Mouse (Mus musculus): Measurements from ENCODE around the gene Rad23a. TPM values are rescaled to one million over a fixed set of nuclear protein-coding genes. Genes with fewer than 3 reads are reported as not detected.
"Not testable (repeated sequence)": the region's sequence is repeated elsewhere in the genome, so short reads cannot be mapped to it uniquely, and the experiment has no call there.

Rad23a gene
- polyA plus RNA-seq, 1 experiment from 2014 or later: 108 TPM

DNA sequence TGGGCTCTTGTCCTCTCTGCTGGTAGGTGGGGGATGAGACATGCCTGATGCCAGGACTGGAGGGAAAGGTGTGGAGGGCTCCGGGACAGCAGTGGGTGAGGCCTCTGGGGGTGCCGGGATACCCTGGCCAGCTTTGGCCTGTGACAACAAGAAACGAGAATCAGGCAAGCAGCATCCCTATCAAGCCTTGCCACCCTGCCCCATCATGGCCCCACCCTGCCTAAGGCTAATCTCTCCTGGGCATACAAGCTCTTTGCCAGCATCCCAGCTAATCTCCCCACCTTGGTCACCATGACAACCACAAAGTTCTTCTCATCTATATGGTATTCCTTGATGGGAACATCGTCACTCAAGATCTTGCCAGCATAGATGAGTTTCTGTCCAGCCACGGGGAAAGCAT lies 2.0 kb downstream of the Rad23a start:
- no peak for ATAC-seq (ENCODE audit: extremely low read depth, insufficient number of reproducible peaks, low FRiP score, low TSS enrichment)
- Histone ChIP-seq H3K27ac (replicated peaks) (no peak overlapping the region), H3K4me2 (peak overlapping the region; percentile 79; the same call in 1 of the 2 replicates), H3K9me3 (no peaks in the 10 kb centered on the region), H3K9ac (no peak overlapping the region), H3K36me3 (peaks cover 83% of the 10 kb centered on the region), H3K4me3 (peak overlapping the region; percentile 87; the same call in 1 of the 2 replicates), H3K27me3 (replicated peaks) (no peaks in the 10 kb centered on the region), H3K4me1 (peaks cover 66% of the 10 kb centered on the region)
- WGBS: 75% methylated on average over 5 of the region's 5 CpGs

GRCm38 (mm10) chr8:84837912-84838470 lies 2.5 kb downstream of the Rad23a start:
- no peak overlapping the region for H3K27ac ChIP-seq (replicated peaks)
- H3K9ac ChIP-seq: peak overlapping the region; percentile 56; the same call in 1 of the 2 replicates
- peak overlapping the region; percentile 79 for H3K4me2 ChIP-seq
- peaks cover 79% of the 10 kb centered on the region for H3K36me3 ChIP-seq
- WGBS: 82% methylated on average over 15 of the region's 15 CpGs
- H3K27me3 ChIP-seq (replicated peaks): no peaks in the 10 kb centered on the region
- H3K4me1 ChIP-seq: peaks cover 67% of the 10 kb centered on the region
- ATAC-seq (ENCODE audit: extremely low read depth, insufficient number of reproducible peaks, low FRiP score, low TSS enrichment): no peak
- no peaks in the 10 kb centered on the region for H3K9me3 ChIP-seq
- H3K4me3 ChIP-seq: peak overlapping the region; percentile 32

DNA sequence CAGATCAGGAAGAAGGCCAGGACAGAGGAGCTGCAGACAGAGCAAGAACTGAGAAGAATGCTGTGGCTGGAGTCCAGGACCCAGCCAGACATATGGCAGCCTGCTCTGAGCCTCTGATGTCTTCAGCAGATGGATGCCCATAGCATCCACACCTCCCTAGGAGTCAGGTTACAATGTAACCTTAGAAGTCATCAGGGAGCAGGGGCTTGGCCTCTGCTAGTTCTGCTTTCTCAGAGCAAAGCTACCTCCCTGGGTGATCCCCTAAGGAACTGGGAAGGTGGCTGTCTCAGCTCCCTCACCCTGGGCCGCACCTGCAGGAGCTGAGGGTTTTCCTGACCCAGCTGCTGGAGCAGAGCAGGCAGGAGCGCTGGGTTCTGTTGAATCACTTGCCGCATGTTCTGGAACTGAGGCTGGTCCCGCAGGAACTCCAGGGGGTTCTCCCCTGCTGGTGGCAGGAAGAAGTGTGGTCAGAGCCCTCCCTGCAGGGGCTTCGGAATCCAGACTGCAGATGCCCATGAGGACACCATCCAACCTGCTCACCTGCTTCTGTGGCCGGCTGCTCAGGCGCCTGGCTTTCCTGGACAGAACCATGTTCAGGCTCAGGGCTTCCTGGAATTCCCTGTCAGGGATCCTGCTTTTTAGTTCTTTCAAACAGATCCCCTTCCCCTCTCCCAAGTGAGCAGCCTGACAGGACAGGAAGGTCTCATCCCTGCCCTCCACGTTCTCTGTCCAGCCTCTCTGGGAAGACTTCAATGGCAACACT lies 3.1 kb downstream of the Rad23a start:
- Histone ChIP-seq H3K36me3 (peaks cover 72% of the 10 kb centered on the region), H3K27me3 (replicated peaks) (no peaks in the 10 kb centered on the region), H3K9ac (peak overlapping the region; percentile 56; the same call in 1 of the 2 replicates), H3K4me3 (peak overlapping the region; percentile 32), H3K9me3 (no peaks in the 10 kb centered on the region), H3K27ac (replicated peaks) (0 out of 2 replicates have a peak overlapping the region, but pooled peaks have one; percentile 12), H3K4me1 (peaks cover 67% of the 10 kb centered on the region), H3K4me2 (peak overlapping the region; percentile 79)
- ATAC-seq (ENCODE audit: extremely low read depth, insufficient number of reproducible peaks, low FRiP score, low TSS enrichment): no peak
- WGBS: 58% methylated on average over 8 of the region's 8 CpGs

- Histone ChIP-seq H3K4me1 (peaks cover 63% of the 10 kb centered on the region), H3K9me3 (no peaks in the 10 kb centered on the region), H3K4me3 (no peak overlapping the region), H3K36me3 (peaks cover 59% of the 10 kb centered on the region), H3K27me3 (replicated peaks) (no peaks in the 10 kb centered on the region), H3K27ac (replicated peaks) (peak overlapping the region; percentile 58), H3K9ac (peak overlapping the region; percentile 44; the same call in 1 of the 2 replicates), H3K4me2 (peak overlapping the region; percentile 3; the same call in 1 of the 2 replicates)
- ATAC-seq (ENCODE audit: extremely low read depth, insufficient number of reproducible peaks, low FRiP score, low TSS enrichment): no peak
- 53% methylated on average over 10 of the region's 10 CpGs for WGBS
These were observed 5.3 kb downstream of the Rad23a start for GRCm38 (mm10) chr8:84834866-84835855.

DNA sequence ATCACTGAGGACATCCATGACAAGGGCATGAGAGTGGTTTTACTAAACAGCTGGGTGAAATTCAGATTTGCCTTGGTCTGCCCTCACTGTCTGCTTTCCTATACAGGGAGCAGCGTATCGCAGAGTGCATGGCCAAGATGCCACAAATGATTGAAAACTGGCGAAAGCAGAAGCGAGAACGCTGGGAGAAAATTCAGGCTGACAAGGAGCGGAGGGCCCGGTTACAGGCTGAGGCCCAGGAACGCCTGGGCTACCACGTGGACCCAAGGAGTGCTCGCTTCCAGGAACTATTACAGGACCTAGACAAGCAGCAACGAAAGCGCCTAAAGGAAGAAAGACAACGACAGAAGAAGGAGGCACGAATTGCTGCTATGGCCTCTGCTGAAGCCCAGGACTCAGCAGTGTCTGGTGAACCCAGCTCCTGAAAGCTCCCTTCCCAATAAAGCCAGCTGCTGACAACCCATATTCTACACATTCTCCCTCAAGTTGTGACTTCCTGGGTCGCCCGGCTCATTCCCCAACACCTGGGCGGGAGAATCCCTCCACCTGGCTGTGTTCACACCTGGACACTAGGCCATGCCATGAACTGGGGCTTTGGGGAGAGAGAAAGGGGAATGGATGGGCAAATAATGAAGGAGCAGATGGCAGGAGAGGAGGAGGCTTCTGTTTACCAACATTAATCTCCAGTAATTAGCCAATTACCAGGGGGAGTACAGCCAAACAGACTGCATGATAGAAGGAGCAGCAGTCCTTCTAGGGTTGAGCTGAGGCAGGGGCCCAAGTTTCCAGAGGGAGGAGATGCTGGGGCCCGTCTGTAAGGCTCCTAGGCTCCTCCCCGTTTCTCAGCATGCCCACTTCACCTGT lies 6.2 kb downstream of the Rad23a start:
- no peak overlapping the region for H3K4me3 ChIP-seq
- H3K4me1 ChIP-seq: peaks cover 56% of the 10 kb centered on the region
- H3K9ac ChIP-seq: peak overlapping the region; percentile 34; the same call in 1 of the 2 replicates
- H3K27ac ChIP-seq (replicated peaks): peak overlapping the region; percentile 58
- H3K27me3 ChIP-seq (replicated peaks): no peaks in the 10 kb centered on the region
- H3K9me3 ChIP-seq: no peaks in the 10 kb centered on the region
- ATAC-seq (ENCODE audit: extremely low read depth, insufficient number of reproducible peaks, low FRiP score, low TSS enrichment): 0 out of 2 replicates have a peak, but pooled peaks have one; percentile 2
- H3K4me2 ChIP-seq: peak overlapping the region; percentile 3; the same call in 1 of the 2 replicates
- peaks cover 58% of the 10 kb centered on the region for H3K36me3 ChIP-seq
- WGBS: 85% methylated on average over 19 of the region's 19 CpGs

DNA sequence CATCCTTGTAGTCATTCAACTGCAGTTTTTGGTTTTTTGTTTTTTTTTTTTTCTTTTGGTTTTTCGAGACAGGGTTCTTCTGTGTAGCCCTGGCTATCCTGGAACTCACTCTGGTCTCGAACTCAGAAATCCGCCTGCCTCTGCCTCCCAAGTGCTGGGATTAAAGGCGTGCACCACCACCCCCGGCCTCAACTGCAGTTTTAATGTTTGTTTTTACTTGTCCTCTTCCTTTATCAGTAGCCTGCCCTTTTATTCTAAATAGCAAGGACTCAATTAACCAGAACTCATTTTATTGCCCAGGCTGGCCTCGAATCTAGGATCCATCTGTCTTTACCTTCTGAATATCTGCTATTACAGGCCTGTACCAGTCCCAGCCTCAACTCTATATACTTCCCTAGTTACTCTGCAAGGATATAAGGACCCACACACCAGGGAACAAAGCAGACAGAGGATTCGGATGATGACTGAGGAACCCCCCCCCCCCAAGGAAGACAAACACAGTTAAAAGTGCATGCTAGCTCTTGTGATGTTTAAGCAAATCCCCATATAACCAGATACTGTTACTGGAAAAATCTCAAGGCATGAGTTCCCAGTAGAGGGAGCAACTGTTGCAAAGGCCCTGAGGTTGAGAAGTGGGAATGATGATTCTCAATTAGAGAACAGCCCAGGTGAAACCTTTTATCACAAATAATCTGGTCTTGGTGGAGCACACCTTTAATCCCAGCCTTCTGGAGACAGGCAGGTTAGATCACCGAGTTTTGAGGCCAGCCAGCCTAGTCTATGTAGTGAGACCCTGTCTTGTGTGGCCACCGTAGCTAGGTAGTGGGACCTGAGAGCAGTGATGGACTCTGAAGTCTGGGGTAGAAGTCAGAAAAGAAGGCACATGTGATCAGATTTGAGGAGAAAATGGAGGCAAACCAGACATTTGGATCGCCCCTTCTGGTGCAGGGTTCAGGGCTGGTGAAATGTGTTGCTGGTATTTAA lies 7.4 kb downstream of the Rad23a start:
- Histone ChIP-seq H3K27ac (replicated peaks) (peak overlapping the region; percentile 96), H3K9me3 (no peaks in the 10 kb centered on the region), H3K9ac (peak overlapping the region; percentile 99), H3K27me3 (replicated peaks) (no peaks in the 10 kb centered on the region), H3K4me3 (peak overlapping the region; percentile 99), H3K36me3 (peaks cover 46% of the 10 kb centered on the region), H3K4me2 (peak overlapping the region; percentile 76), H3K4me1 (peaks cover 51% of the 10 kb centered on the region)
- no peak for ATAC-seq (ENCODE audit: extremely low read depth, insufficient number of reproducible peaks, low FRiP score, low TSS enrichment)
- 55% methylated on average over 10 of the region's 10 CpGs for WGBS

- peak overlapping the region; percentile 99 for H3K9ac ChIP-seq
- under 1% methylated on average over 59 of the region's 59 CpGs for WGBS
- H3K9me3 ChIP-seq: no peaks in the 10 kb centered on the region
- H3K27ac ChIP-seq (replicated peaks): peak overlapping the region; percentile 96
- no peaks in the 10 kb centered on the region for H3K27me3 ChIP-seq (replicated peaks)
- H3K4me3 ChIP-seq: peak overlapping the region; percentile 99
- H3K4me2 ChIP-seq: peak overlapping the region; percentile 76
- H3K4me1 ChIP-seq: peaks cover 47% of the 10 kb centered on the region
- H3K36me3 ChIP-seq: peaks cover 37% of the 10 kb centered on the region
- peak; percentile 38; the same call in 1 of the 2 replicates for ATAC-seq (ENCODE audit: extremely low read depth, insufficient number of reproducible peaks, low FRiP score, low TSS enrichment)
These were observed 8.3 kb downstream of the Rad23a start for GRCm38 (mm10) chr8:84832034-84832717.

GRCm38 (mm10) chr8:84831490-84831889 lies 9.0 kb downstream of the Rad23a start, which contains the start of gene Gadd45gip1:
TSS of gene Gadd45gip1 (plus strand) at chr8:84831522.
- WGBS: 57% methylated on average over 11 of the region's 11 CpGs
- no peak for ATAC-seq (ENCODE audit: extremely low read depth, insufficient number of reproducible peaks, low FRiP score, low TSS enrichment)

GRCm38 (mm10) chr8:84826518-84826917 lies 13.9 kb downstream of the Rad23a start:
- ATAC-seq (ENCODE audit: extremely low read depth, insufficient number of reproducible peaks, low FRiP score, low TSS enrichment); H3K27me3 ChIP-seq (replicated peaks); H3K9me3 ChIP-seq; H3K4me3 ChIP-seq; H3K36me3 ChIP-seq; H3K4me2 ChIP-seq; H3K9ac ChIP-seq; H3K27ac ChIP-seq (replicated peaks): not testable (repeated sequence)
- 76% methylated on average over 2 of the region's 2 CpGs for whole genome bisulfite sequencing
- H3K4me1 ChIP-seq: peaks cover 18% of the 10 kb centered on the region

More at GRCm38 (mm10) chr8:84831490-84831889, 9.0 kb downstream of the Rad23a start, which contains the start of gene Gadd45gip1:
- H3K4me1 ChIP-seq: peaks cover 40% of the 10 kb centered on the region
- peak within 1 kb of the TSS; percentile 99 for H3K4me3 ChIP-seq
- H3K36me3 ChIP-seq: peaks cover 31% of the 10 kb centered on the region
- H3K27me3 ChIP-seq (replicated peaks): no peaks in the 10 kb centered on the region
- H3K27ac ChIP-seq (replicated peaks): peak within 1 kb of the TSS; percentile 96
- no peaks in the 10 kb centered on the region for H3K9me3 ChIP-seq
- peak within 1 kb of the TSS; percentile 99 for H3K9ac ChIP-seq
- H3K4me2 ChIP-seq: peak within 1 kb of the TSS; percentile 76
